In the genomic region with DNA sequence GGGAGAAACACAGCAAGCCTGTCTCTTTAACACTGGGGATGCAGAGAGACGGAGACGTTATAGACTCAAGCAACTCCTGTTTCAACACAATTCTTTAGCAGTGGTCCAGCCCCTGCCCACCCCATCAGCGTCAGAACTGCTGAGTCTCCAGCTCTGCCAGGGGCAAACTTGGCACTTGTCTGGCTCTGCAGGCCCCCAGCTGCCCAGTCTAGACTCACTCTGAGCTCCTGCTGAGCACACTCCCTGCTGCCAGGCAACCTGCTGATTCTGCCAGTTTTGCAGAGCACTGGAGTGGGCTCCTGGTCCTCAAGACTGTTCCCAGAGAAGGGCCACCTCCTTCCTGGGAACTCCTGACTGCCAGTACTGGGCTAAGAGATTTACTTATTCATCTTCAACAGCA, we compare ENCODE assay signal across 24 mouse cellular contexts.
A peak's percentile ranks its signal among the peaks of the same experiment; 100 is the strongest.
DNase-seq lines count a peak whose midpoint lies in the region; ATAC-seq and TF ChIP-seq lines count a peak whose summit lies in the region.
"Had no signal": no experiment of that assay in that cellular context is flagged by ENCODE, and none has a peak within 500 bp of the region (broad histone marks: within the 10 kb centered on the region; RNA-seq: fewer than 3 reads in every experiment).

No protein-coding gene starts in this region.

- peak; percentile 36 for ATAC-seq in forebrain, embryonic 15.5 days (replicated peaks)
- no peak for ATAC-seq in forebrain, embryonic 12.5 days (ENCODE audit: low FRiP score)
- ATAC-seq: intestine, embryonic 15.5 days; liver, embryonic 12.5 days had no signal

- peaks cover 31% of the 10 kb centered on the region for H3K4me1 ChIP-seq in forebrain, embryonic 15.5 days
- H3K4me1 ChIP-seq in forebrain, embryonic 12.5 days, result peaks cover 48% of the 10 kb centered on the region
- H3K4me1 ChIP-seq: intestine, embryonic 15.5 days; liver, embryonic 12.5 days had no signal

- WGBS in forebrain, embryonic 15.5 days, result 36% methylated on average over 3 of the region's 3 CpGs
- WGBS in forebrain, embryonic 12.5 days, result 31% methylated on average over 3 of the region's 3 CpGs

- no peaks in the 10 kb centered on the region for H3K36me3 ChIP-seq in forebrain, embryonic 15.5 days
- no peaks in the 10 kb centered on the region for H3K36me3 ChIP-seq in forebrain, embryonic 12.5 days (replicated peaks)
- H3K36me3 ChIP-seq: intestine, embryonic 15.5 days; kidney, embryonic 15.5 days; limb, embryonic 12.5 days; liver, embryonic 12.5 days had no signal

- TF ChIP-seq CTCF in layer of hippocampus, adult 2 months (conservative IDR thresholded peaks at IDR 0.05), result no peak

- no peak overlapping the region for H3K9ac ChIP-seq in forebrain, embryonic 15.5 days (replicated peaks)
- H3K9ac ChIP-seq in forebrain, embryonic 12.5 days, result no peak overlapping the region
- H3K9ac ChIP-seq: intestine, embryonic 15.5 days; kidney, embryonic 15.5 days; limb, embryonic 12.5 days; liver, embryonic 12.5 days had no signal

- H3K27ac ChIP-seq in forebrain, embryonic 15.5 days (replicated peaks), result no peak overlapping the region
- H3K27ac ChIP-seq in forebrain, embryonic 12.5 days, result no peak overlapping the region
- no peak overlapping the region for H3K27ac ChIP-seq in layer of hippocampus, adult 2 months
- H3K27ac ChIP-seq: intestine, embryonic 15.5 days; kidney, embryonic 15.5 days; left cerebral cortex, adult 2 months; limb, embryonic 12.5 days; liver, embryonic 12.5 days had no signal

- no peaks in the 10 kb centered on the region for H3K27me3 ChIP-seq in forebrain, embryonic 15.5 days
- peaks cover 7% of the 10 kb centered on the region for H3K27me3 ChIP-seq in forebrain, embryonic 12.5 days
- H3K27me3 ChIP-seq: intestine, embryonic 15.5 days had no signal

- no peaks in the 10 kb centered on the region for H3K9me3 ChIP-seq in forebrain, embryonic 15.5 days
- no peaks in the 10 kb centered on the region for H3K9me3 ChIP-seq in forebrain, embryonic 12.5 days
- H3K9me3 ChIP-seq: intestine, embryonic 15.5 days; kidney, embryonic 15.5 days; limb, embryonic 12.5 days; liver, embryonic 12.5 days; megakaryocyte, embryonic 14.5 days had no signal

- no peak overlapping the region for H3K4me2 ChIP-seq in forebrain, embryonic 15.5 days (replicated peaks)
- no peak overlapping the region for H3K4me2 ChIP-seq in forebrain, embryonic 12.5 days
- H3K4me2 ChIP-seq: intestine, embryonic 15.5 days; kidney, embryonic 15.5 days; limb, embryonic 12.5 days; liver, embryonic 12.5 days had no signal

- H3K4me3 ChIP-seq in forebrain, embryonic 15.5 days, result no peak overlapping the region
- no peak overlapping the region for H3K4me3 ChIP-seq in forebrain, embryonic 12.5 days (replicated peaks)
- no peak overlapping the region for H3K4me3 ChIP-seq in layer of hippocampus, adult 2 months
- H3K4me3 ChIP-seq: intestine, embryonic 15.5 days; kidney, embryonic 15.5 days; left cerebral cortex, adult 2 months; limb, embryonic 12.5 days; liver, embryonic 12.5 days; megakaryocyte, embryonic 14.5 days had no signal

- DNase-seq in layer of hippocampus, postnatal 14 days (ENCODE audit: low spot score in 2 of 2), result peak; percentile 33 to 35
- DNase-seq in layer of hippocampus, adult 2 months (ENCODE audit: low spot score in 2 of 2), result no peak
- DNase-seq in right cerebral cortex, postnatal 4 days, result peak; percentile 36
- DNase-seq in right cerebral cortex, adult 2 months (ENCODE audit: low spot score in 2 of 2), result no peak
- no peak for DNase-seq in gastrocnemius, adult 18-20 months (ENCODE audit: low spot score)
- DNase-seq: adrenal gland, postnatal 36 days; B cell, adult 2 months; cerebellum, adult 8-10 months; gastrocnemius, postnatal 10 days; heart, adult 18-20 months; heart, postnatal 36 days; kidney, postnatal 4 days; lung, adult 2 months; right cerebral cortex, adult 18-20 months; thymus, adult 18-20 months; thymus, postnatal 4 days had no signal

Comparison
In these comparisons a context has a peak if more than half of its experiments do, and no peak if none do; other contexts are left out.
1. DNase-seq: peak in layer of hippocampus, postnatal 14 days (2 of 2) and right cerebral cortex, postnatal 4 days (single experiment); none in layer of hippocampus, adult 2 months (0 of 2), right cerebral cortex, adult 2 months (0 of 2) and gastrocnemius, adult 18-20 months (single experiment).